Mouse (Mus musculus) NIH3T3 (cell line): ENCODE data around the gene Atxn10.

Experiments
- DNase-seq: peaks from one replicate; pipeline ENCODE4 v3.0.0-alpha.2; 2012; ENCODE audit warnings: low read depth

The Atxn10 gene

DNA sequence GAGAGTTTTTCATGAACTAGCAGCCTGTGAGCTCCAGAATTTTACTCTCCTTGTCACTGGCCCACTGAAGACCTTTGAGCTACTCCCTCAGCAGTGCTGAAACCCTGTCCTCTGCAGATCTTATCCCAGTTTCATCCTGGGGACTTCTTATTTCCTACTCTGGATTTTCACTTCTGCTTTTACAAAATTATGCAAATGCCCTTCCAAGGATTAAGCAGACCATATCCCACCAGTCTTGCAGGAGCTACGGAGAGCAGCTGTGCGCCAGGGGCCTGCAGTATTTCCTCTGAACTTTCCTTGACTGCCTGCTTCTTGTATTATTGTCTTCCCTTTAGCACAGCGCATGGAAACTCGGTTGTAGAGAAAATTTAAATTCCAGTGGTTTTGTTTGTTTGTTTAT is 68.7 kb downstream of the Atxn10 start:
- no peak for DNase-seq

DNA sequence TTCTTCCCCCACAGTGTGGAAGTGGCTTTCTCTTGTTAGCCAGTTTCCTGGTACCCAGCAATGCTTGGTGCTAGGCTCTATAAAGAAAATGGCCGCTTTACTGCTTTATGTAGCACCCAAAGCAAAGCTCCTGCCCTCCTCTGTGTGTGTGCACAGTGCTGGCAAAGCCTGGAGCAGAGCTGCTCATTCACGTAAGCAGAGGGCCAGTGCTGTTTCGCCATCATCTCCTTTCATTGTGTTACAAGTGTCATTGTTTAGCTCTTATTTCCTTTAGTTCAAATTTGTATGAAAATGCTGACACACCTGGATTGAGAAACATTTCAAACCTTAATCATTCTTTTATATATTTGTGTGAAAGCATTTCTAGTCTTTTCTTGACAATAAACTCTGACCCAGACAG is 69.5 kb downstream of the Atxn10 start:
- no peak for DNase-seq

DNA sequence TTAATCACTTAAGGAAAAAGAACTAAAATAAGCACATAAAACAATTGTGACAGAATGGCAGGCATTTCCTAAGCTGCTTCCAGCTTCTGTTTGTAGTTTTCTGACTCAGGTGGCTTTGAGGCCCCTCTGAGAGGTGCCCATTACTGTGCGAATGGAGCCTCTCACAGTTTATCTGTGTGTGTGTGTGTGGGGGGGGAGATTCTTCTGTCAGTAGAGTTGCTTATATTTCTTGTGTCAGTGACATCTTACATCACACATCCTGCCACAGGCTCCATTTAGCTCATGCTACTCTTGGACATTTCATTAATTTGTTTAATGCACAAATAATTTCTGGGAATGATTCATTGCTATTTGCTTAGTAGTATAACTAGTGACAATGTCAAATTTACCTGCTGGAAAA is 70.8 kb downstream of the Atxn10 start:
- no peak for DNase-seq

DNA sequence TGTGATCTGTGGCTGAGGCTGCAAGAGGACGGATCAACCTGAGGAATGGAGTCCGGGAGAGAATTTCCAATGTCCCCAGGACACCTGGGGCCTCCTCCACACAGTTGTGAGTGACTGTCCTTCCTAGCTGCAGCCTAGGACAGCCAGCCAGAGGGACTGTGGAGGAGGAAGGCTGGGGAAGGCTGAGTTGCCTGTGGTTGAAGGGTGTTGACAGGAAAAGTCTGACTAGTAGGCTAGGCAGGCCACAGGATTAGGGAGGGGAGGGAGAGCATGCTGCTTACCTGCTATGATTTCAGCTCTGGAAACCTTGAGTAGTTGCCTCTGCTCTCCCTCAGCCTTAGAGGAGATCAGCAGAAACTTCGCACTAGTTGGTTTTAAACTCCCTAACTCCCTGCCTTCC is 71.3 kb downstream of the Atxn10 start:
- no peak for DNase-seq

DNA sequence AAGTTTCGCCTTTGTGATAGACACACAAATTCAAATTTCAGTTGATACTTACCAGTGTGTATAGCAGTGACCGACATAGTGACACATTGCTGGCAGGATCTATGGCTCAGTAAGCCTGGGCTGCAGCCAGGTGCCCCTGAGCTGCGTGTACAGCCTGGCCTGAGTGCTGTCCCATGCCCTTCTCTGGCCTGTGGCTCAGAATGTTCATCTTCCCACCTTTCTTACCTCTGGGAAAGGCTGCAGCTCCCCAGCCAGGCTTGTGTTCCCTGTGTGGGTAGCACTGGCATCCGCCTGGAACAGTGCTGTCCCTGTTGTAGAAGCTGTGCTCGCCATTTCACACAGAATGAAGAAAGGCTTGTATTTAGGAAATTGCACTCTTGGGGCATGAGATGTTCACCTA is 72.7 kb downstream of the Atxn10 start:
- no peak for DNase-seq

DNA sequence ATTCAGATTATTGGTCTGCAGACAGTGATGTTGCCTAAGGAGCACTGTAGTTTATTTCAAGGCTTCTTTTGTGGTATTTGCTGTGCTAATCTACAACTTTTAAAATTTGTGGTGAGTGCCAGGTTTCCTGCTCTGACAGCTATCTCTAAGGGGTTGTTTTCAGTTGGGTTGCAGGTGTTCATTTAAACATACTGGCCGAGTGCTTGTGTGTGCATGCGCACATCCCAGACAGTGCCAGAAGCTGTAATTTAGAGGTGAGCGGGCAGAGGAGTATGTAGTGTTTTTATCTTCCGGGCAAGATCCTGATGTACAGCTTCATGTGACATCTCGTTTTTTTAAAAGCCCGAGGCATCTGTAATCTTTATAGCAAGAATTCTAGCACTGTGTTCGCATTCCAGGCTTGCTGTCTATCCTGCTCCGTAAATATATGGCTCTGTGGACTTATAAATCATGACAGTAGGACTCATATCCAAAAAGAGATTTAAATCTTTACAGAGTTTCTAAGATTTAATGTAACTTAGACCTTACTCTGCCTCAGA is 73.3 kb downstream of the Atxn10 start:
- DNase-seq, result no peak

DNA sequence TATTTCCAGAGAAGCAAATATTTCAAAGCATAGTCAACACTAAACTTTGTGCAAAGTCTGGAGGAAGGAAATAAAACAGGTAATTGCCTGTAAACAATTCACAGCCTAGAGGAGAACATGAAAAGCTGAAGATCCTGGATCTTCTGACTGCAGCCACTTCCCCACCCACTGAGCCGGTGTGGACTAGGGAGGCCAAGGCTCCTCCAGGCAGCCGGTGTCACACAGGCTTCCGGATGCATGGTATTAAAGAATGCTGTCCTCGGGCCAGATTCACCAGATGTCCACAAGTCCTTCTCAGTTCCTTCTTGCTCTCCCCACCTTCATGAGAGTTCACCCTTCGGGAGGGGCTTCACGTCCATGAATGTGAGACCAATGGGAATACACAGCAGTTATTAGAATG is 73.8 kb downstream of the Atxn10 start:
- DNase-seq, result no peak

DNA sequence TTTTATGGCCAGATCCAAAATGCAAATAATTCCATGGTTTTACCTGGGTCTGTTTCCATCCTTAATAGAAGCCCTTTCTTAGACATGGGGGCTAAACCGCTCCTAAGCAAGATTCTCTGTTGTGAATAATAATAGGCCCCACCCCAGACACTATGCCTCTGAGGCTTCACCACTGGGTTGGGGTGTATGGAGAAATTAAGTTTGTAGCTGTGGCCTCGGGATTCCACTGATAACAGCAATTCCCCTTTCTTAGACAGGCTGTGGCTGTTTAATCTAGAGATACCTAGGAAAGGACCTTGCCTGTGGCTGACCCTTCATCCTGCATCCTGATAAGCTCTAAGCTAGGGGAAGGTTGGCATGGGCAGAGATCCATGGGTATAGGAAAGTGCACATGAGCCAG is 78.6 kb downstream of the Atxn10 start:
- no peak for DNase-seq

DNA sequence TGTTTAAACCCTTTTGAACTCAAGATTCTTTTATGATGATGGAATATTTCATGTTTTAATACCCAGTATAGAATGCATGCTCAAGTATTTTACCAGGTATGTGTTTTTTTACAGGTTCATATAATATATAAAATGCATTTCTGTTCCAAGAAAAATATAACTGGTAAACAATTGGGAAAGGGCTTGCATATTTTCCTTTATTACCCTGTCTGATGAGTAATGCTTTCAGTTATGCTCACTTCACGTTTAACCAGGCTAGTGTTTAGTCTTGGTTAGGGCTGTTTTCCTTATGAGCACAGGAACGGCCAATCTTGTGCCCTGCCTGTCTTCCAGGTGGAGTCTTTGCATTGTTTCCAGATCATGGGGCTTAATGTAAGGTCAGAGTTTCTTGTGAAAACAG is 84.6 kb downstream of the Atxn10 start:
- peak; percentile 39 for DNase-seq

DNA sequence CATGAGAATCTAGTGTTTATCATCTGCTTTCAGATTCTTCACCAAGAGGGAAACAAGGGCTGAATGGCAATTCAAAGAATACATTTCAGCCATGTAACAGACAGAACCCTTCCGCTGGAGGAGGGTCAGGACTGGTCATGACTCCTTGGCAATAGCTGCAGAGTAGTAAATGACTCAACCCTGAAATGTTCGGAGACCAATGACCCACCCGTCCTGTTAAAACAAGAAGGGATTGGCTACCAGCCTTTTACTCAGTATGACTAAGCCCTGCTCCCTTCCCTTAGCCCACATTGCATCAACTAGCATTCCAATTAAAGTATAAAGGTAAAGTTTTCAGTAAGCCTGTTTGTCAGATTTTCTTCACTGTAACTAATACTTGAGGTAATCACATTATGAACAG is 88.2 kb downstream of the Atxn10 start:
- DNase-seq, result peak; percentile 87

DNA sequence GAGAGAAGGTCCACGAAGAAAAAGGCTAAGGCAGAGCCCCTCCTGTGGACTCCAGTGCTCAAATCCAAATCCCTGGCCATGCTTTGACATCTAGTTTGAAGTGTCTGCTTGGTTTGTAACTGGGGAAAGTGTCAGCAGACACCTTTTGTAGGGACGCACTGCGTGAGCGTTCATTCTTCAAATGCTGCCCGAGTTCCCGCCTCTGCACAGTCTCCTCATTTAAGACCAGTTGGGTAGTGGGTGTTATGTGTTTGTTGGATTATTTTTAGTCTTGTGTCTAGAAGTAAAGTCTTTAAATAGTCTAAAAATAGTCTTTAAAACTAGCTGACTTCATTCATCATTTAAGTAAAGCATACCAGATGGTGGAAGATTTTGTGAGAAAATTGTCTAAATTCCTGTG is 92.1 kb downstream of the Atxn10 start:
- no peak for DNase-seq

DNA sequence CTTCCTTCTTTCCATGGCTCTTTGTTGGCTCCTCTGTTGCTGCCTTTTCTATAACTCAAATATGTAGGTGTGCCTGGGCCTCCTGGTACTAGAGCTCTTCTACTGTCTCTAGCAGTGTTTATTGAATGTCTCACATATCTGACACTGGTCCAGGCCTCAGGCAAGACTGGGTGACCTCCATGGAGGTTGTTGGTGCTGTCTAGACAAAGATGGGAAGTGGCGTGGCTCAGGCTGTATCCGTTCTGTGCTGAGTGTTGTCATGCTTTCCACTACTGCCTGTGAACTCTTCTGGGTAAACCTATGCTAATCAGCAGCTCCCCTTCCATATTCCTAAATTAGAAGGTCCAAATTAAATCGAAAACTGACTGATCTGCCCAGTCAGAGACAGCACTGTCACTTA is 106.5 kb downstream of the Atxn10 start:
- DNase-seq, result no peak

DNA sequence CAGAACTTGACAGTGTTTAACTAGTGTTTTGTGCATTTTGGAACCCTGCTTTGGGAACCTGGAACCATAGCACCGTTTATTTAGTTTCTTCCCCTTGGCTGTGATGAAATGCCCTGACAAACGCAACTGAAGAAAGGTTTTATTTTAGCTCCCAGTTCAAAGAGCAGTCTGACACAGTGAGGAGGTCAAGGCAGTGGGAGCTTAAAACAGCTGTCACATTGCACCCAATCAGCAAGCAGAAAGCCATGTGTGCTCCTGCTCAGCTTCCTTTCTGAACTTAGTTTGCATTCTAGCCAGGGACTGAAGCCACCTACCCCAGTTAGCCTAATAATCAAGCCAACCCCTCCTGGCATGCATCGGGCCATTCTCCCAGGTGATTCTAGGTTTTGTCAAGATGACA is 110.6 kb downstream of the Atxn10 start:
- DNase-seq, result no peak

DNA sequence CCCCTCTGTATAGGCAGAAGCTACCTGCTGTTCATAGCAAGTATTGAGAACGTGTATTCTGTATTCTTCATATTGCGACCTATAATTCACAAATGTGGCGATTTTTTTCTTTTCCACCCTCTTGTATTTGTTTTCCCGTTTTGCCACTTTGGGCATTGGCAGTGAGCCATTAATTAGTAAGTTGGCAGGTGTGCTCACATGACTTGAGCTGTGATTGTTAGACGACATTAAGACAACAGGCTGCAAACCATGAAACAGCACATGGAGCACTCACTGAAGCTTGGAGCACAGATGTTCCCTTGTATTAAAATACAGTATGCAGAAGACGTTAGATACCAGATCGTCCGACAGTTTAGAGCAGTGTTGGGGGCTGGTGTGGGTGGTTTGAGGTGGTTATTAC is 120.8 kb downstream of the Atxn10 start:
- no peak for DNase-seq

DNA sequence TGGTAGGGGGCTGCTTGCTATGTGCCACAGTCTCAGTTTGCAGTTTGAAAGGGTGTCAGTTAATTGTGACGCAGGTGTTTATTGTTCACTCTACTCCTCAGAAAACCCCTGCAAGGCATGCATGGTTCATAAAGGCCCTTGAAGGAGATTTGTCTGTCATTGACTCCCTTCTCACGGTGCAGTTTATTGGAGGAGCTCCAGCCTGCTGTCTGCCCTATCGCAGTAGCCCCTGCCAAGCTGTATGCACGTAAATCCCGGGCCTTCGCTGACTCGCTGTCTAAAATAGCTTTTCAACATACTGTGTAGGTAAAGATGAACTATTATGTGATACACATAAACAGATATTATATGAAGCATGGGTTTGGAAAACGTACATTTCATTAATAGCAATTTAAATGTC is 121.8 kb downstream of the Atxn10 start:
- DNase-seq, result no peak

DNA sequence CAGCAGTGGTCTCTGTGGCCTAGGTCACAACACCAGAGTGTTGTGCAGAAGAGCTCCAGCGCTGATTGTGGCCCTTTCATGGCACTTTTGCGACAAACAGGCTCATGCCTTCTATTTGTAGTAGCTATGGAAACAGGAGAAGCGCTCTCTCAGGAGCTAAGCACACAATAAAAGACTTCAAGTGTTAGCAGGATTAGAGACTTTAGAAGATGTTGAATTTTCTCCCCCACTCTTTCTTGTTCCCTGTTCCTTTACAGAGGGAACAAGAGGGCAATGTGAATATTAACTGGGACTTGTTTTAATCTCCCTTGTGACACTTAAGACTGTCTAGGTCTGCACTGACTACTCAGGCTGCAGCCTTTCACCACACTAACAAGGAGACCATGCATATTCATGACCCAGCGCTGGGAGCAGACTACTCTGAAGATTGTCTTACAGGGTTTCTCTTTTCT is 122.6 kb downstream of the Atxn10 start:
- no peak for DNase-seq

DNA sequence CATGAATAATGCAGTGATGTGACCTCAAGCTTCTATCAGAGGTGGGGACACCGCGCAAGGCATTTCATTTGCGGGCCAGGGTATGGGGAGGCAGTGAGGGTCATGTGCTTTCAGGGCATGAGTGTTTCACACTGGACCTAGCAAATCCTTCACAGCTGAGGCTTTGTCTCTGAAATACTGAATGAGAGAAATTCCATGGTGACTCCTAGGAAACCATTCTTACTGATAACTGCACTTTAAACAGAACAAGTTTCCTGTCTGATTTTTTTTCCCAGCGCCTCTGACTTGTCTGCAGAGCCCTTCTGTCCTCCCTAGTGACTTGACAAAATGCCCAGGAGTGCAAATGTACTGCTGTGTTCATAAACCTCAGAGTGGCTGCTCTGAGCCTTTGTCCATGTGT is 125.5 kb downstream of the Atxn10 start:
- DNase-seq, result no peak

DNA sequence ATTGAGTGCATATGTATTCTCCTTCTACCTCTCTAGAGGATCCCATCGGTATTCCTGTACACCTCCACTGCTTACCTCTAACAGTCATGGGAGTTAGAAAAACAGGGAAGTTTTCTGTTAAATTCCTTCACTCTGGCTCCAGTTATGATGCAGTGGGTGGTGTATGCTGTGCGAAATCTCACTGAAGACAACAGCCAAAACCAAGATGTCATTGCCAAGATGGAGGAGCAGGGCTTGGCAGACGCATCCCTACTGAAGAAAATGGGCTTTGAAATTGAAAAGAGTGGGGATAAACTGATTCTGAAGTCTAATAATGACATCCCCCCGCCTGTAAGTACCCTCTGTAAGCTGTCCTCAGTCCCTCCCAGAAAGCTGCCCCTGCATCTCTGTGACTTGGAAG is 126.1 kb downstream of the Atxn10 start:
- DNase-seq, result no peak

DNA sequence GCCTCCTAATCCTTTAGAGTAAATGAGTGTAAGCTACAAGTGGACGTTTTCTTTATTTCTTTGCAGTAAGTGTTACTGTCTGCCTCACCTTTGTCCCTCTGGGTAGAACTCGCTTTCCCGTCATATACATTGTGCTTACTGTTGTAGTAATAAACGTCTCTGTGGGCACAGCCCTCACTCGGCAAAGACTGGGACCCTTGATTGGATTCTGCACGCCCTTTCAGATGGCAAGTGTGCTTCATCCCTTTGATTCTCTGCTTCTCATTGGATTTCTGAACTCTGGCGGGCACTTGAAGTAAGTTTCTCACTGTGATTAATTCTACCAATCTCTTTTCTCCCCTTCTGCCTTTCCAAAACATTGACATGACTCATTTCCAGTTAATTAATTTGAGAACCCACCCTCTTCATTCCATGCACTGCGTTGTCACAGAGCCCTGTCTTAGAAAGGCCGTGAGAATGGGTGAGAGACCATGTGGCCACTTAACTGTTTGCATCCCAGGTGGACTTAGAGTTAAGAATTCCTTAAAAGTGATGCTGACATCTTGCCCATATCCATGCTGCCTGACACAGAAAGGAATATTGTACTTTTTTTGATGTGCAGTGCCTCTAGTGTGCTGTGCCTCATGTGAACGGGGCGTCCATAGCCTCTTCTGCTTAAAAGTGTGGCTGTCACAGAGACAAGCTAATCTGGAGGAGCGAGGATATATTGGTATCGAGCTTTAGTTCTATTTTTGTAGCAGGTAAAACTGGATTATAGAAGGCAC is 127.2 kb downstream of the Atxn10 start:
- no peak for DNase-seq

DNA sequence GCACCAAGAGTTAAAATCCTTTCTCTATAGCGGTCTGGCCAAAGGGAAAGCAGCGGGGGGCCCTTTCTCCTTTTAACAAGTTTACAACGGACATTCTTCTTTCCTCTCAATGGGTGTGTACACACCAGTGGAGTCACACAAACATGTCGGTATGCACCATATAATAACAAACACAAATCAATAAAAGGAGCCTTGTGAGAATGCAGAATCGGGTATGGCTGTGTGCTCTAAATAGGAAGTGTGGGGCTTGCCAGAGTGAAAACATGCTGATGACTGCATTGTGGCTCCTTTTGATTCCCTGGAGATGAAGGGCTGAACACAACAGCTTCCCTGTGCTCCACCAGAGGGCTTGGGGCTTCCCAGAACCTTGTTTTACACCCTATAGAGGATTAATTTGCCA is 128.1 kb downstream of the Atxn10 start:
- no peak for DNase-seq

DNA sequence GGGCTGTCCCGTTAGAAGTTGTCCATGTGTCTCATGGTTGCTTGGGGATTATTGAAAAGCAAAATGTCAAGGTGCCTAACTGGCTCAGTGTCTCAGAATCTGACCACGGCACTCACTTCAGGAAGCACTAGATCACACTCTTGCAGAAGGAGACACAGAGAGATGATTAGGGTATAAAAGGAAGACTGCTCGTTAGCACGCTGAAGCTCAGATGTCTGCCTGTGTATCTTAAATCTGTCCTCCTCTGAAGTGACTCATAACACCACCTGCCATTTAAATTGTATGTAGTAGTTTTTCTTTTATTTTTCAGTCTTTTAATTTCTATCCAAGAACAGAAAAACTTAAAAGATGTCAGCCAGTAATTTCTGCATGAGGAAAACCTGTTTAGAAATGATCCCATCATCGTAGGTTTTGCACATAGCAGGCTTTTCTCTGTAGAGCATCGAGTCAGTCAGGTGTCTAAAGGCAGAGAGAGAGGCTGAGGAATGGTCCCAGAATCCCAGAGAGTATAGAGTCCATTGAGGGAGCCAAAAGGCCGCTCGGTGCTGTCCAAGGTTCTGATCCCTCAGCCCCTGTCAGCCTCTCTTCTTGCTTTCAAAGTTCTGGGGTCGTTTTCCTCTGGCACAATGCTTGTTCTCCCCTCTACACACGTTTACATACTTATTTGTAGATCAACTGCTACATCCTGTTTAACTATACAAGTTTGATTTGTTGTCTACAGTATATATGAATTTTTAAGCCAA is 128.9 kb downstream of the Atxn10 start:
- peak; percentile 51 for DNase-seq

DNA sequence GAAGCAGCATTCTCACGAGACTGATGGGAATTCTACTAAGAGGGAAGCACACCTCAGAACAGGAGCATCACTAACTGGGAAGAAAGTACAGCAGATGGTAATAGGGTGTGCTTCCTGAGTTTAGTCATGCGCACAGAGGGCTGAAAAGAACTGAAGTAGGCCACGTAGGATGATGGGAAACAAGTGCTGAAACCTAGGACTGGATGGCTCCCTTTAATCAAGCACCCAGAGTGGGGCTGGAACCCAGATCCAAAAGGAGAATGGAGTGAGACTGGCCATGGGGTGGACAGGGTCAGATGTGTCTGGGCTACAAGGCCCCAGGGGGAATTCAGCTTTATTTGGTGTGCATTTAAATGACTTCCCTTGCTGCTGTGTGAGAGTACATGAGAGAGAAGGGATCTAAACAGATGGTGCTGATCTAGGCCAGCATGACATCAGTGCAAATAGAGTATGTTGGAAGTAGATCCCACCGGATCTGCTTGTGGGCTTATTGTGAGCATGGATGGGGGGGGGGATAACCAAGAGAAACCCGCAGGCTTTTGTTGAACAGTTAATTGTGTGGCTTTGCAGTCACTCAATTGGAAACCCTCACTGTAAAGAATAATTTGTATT is 130.5 kb downstream of the Atxn10 start:
- DNase-seq, result no peak

DNA sequence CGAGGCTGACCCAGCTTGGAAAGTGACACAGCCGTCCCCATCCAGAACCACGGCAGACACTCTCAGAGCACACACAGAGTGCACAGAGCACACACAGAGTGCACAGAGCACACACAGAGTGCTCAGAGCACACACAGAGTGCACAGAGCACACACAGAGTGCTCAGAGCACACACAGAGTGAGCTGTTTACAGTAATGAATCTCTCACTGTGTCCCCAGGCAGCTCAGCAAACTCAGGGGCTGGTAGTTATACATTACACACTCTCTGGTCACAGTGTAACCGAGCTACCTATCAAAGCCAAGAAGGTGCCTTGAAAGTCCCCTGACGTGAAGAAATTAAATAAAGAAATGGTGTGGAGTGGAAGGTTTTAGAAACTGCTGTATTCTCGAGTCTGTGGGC is 133.4 kb downstream of the Atxn10 start:
- DNase-seq, result no peak
